Mouse (Mus musculus) heart, adult 2 months (tissue): ENCODE results near the gene Rtl8b.

Experiments used
- EP300 ChIP-seq: fragments of 200-500 bp; IDR thresholded peaks from 2 replicates; pipeline ENCODE4 v1.6.1; 2011; ENCODE audit warnings: low read depth, low read length, control low read depth; ENCODE audit not compliant: insufficient read depth
- POLR2A ChIP-seq: fragments of 200-500 bp; IDR thresholded peaks from 2 replicates; pipeline ENCODE4 v1.6.1; 2011; ENCODE audit warnings: mild to moderate bottlenecking, low read depth, low read length, control low read depth; ENCODE audit not compliant: insufficient read depth

GRCm38 (mm10) chrX:53670294-53670693, at the start of gene Rtl8b:
- TF ChIP-seq EP300 = no peak
- TF ChIP-seq POLR2A = no peak; the same call in none of the 2 replicates
